Mouse (Mus musculus) neutrophil, adult 65 days (primary cell): ENCODE measurements around the gene Olfr551. TPM values are rescaled to one million over a fixed set of nuclear protein-coding genes. Genes with fewer than 3 reads are reported as not detected.

Experiments
- total RNA-seq: library from RNA; stranded (reverse); gene quantifications from 2 replicates; pipeline ENCODE4 v1.2.4, GENCODE M21; 2023

Gene Olfr551
- not detected in 2 replicates for total RNA-seq

DNA sequence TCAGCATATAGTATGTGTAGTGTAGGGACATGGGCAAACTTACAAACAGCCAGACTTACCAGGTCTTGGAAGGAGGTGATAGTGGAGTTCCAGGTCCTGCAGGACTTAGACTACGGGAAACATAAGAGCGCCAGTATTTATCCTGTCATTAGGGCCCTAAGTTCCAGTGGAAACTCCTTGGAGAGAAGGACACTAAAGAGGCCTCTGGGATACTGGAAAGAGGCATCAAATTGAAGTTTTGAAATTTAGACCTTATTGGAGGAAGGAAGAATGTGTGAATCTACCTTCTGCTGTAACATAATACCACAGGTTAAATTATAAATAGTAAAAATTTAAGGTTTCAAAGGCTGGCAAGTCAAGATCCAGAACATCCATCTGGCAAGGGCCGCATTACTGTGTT, at the start of gene Olfr551:
TSS of gene Olfr551 (minus strand) at position 101 of the 400 bp plus-strand sequence.

DNA sequence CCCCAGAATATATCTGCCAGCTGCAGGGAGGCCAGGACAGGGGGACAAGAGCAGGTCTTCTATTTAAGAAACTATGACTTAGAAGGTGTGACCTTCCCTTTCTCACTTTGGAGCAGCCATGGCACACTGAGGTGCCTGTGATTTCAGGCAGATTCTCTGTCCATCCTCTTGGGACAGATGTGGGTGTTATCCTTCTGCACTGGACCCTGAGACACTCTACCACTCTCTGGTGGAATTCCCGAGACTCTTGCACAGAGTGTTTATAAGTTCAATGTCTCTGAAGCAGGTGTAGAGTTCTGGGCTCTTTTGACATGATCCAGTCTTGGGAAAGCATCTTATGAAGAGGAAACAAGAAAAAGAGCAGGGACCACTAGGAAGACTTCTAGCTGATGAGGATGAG, 46.4 kb upstream of the Olfr551 start, which contains the start of gene Olfr554:
TSS of gene Olfr554 (plus strand) at position 301 of the 400 bp plus-strand sequence.

DNA sequence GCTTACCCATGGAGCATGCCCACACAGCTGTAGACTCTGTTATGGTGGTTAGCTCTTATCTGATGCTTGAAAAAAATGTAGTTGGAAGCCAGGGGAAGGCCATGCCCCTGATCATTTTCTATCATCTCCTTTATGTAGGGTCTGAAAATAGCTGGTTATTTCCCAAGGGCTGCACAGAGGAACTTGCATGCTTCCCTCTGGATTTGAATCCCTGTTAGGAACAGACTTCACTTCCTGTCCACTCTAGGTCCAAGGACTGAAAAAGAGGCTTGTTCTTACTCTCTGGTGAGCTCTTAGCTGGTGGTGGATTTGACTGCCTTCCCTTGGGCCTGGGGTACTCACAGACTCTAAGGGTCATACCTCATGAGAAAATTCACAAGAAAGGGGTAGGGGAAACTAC, 26.4 kb upstream of the Olfr551 start, which contains the start of gene Olfr553:
TSS of gene Olfr553 (minus strand) at position 101 of the 400 bp plus-strand sequence.

DNA sequence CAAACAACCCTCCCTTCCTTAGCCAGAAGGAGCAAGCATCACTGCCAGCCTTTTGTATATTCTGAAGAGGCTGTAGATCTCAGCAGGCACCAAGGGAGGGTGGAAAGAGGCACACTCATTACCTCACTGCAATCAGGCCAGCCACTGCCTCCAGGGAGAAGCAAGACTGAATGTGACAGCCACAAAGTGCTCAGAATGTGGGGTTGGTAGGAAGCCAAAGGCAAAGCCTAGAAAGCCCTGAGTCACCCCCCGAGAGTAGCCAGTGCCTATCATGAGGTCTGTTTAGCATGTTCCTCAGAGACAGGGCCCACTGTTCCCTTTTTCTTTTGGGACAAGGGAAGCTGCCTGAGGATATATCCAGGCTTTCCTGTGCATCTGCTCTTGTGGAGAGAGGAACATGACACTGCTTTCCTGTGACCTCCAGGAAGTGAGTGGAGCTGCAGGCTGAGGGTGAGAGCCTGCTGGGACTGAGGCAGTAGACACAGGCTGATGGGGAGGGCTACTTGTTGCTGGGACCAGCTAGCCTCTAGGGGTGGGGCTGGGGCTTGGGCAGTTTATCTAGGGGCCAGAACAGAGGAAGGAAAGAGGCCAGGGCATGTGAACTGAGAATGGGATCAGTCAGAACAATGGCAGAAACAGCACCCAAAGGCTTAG, 5.8 kb upstream of the Olfr551 start, which contains the start of gene Olfr552:
TSS of gene Olfr552 (plus strand) at position 393 of the 654 bp plus-strand sequence.

DNA sequence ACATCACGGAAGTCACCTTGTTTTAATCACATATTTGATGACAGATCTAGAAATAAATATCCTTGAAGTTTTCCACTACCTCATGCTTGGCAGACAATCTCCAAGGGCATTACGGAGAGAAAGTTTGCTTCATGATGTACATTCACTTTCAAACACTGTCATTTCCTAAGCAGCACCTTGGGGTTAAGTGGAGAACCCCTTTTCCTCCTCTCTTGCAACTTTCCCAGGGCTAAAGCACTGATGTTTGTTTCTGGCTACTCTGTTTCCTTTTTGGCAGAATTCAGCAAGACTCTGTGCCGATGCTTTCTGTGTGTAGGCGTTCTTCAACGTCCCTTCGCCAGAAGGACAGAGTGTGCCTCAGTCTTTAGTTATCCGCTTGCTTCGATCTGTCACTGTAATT, 20.5 kb downstream of the Olfr551 start, which contains the start of gene Olfr550:
TSS of gene Olfr550 (plus strand) at position 301 of the 400 bp plus-strand sequence.

DNA sequence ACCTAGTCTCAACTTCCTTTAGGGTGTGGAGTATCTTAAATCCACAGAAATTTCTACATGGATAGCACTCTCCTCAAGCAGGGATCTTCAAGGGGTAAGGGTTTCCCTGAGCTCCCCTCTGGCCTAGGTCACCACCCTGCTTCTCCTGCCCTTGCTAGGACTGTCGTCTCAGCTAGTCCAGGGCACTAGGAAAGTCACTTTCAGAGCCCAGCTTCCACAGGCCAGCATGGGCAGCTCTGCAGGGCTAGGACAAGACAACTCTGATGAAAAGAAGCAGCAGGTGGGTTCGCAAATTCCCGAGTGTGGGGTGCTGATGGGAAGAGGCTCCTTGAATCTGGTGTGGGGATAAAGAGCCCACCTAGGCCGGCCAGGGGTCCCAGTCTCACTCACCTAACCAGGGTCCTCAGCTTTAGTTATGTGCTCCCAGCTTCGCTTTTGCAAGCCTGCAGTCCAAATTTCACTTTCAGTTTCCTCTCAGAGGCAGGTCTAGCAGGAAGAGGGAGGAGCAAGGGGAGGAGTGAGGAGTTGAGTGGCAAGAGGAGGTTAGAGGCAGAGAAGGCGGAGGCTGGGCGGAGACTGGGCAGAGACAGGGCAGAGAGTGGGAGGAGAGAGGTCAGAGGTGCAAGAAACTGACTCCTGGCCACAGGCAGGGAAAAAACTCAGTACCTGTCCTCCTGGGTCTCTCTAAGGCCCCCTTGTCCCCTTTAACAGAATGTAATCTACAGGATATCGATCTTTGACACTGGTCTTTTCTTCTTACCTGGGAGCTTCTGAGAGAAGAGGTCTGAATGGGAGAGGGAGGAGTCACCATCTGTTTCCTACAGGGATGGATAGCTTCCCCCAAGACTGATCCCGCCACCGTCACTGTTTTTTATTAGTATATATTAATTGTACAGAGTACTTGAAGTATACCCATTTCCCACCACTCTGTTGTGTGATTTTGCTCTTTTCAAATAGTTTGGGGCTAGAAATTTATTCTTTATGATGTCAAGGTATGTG, 26.4 kb downstream of the Olfr551 start, which contains the start of gene Trim21:
TSS of gene Trim21 (minus strand) at position 488 of the 999 bp plus-strand sequence.

DNA sequence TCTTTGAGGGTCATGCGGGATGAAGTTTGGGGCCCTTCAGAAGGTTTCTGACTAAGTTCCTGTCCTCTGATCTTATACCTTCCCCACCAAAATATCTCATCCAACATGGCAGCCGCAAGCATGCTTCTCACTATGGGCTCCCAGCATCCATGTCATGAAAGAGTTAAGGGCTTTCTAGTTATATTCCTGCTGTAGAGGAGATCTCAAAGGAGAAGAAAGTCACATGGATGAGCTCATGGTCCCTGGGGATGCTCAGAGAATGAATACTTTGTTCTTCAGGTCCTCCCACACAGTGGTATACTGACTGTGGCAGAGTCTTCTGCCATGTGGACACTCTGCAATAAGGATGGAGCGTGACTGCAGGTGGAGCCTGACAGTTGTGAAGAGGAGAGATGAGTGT, 42.1 kb downstream of the Olfr551 start, which contains the start of gene Olfr549:
TSS of gene Olfr549 (plus strand) at position 301 of the 400 bp plus-strand sequence.

DNA sequence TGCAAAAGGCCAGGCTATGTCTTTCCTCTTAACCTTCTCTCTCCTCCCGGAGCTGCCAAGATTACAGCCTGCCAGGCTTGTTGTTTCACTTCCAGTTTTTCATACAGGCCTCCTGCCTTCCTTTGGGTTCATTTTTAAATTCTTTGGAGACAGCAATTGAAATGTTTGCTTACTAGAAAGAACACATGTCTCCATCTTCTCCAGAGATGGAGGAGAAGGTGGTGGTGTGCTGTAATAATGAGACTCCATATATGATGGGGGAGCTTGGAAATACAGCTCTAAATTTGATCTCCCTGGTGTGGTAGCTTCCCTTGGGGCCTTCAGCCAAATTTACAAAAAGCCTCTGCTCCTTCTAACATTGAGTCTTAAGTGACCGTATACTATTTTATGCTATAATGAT, 51.1 kb downstream of the Olfr551 start, which contains the start of gene Olfr548-ps1:
TSS of gene Olfr548-ps1 (plus strand) at position 301 of the 400 bp plus-strand sequence.

DNA sequence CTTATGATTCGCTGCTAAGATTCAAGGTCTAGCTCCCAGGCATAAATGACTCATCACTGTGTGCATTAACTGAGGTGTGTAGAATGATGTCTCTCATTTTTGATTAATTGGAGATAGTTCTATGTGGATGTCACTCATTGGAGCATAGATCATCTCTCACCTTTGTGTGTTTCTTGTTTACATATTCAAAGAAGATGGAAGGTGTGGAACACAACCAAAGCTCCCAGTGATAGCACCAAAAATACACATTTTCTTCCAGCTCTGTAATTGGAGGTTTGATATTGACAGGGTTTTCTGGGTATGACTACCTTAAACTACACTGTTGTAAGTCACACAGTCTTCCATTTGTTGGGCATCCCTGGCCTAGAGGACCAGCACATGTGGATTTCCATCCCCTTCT, 57.2 kb downstream of the Olfr551 start, which contains the start of gene Olfr547:
TSS of gene Olfr547 (plus strand) at position 301 of the 400 bp plus-strand sequence.

Other genes with a start within 250 kb of the Olfr551 start
- 66.2 and 90.8 TPM in 2 replicates for gene Rrm1, start 150.2 kb downstream of the Olfr551 start, total RNA-seq
- not detected in 2 replicates for gene Olfr543, start 110.2 kb downstream of the Olfr551 start, total RNA-seq
- gene Olfr544, start 103.6 kb downstream of the Olfr551 start, total RNA-seq = not detected in 2 replicates
- not detected in 2 replicates for gene Olfr545, start 92.3 kb downstream of the Olfr551 start, total RNA-seq
- gene Olfr547, start 57.1 kb downstream of the Olfr551 start, total RNA-seq = not detected in 2 replicates
- gene Olfr548-ps1, start 51.0 kb downstream of the Olfr551 start, total RNA-seq = not detected in 2 replicates
- gene Olfr549, start 42.0 kb downstream of the Olfr551 start, total RNA-seq = not detected in 2 replicates
- 15.1 and 20.6 TPM in 2 replicates for gene Trim21, start 26.4 kb downstream of the Olfr551 start, total RNA-seq
- not detected in 2 replicates for gene Olfr550, start 20.4 kb downstream of the Olfr551 start, total RNA-seq
- gene Olfr552, start 5.9 kb upstream of the Olfr551 start, total RNA-seq = 0.19 TPM in 1 of 2 replicates, not detected in the other
- not detected in 2 replicates for gene Olfr553, start 26.3 kb upstream of the Olfr551 start, total RNA-seq
- gene Olfr554, start 46.5 kb upstream of the Olfr551 start, total RNA-seq = not detected in 2 replicates
- gene Olfr555, start 66.9 kb upstream of the Olfr551 start, total RNA-seq = not detected in 2 replicates
- gene Olfr556, start 73.0 kb upstream of the Olfr551 start, total RNA-seq = not detected in 2 replicates
- 2.0 and 2.8 TPM in 2 replicates for gene Trim68, start 95.4 kb upstream of the Olfr551 start, total RNA-seq
- gene Olfr557, start 104.0 kb upstream of the Olfr551 start, total RNA-seq = not detected in 2 replicates
- not detected in 2 replicates for gene Olfr558, start 110.3 kb upstream of the Olfr551 start, total RNA-seq
- gene Olfr33, start 127.2 kb upstream of the Olfr551 start, total RNA-seq = not detected in 2 replicates
- not detected in 2 replicates for gene Olfr559, start 135.6 kb upstream of the Olfr551 start, total RNA-seq
- gene Olfr560, start 167.5 kb upstream of the Olfr551 start, total RNA-seq = not detected in 2 replicates
- gene Olfr78, start 167.6 kb upstream of the Olfr551 start, total RNA-seq = not detected in 2 replicates
- gene Olfr561, start 179.3 kb upstream of the Olfr551 start, total RNA-seq = not detected in 2 replicates
- gene Olfr564, start 211.6 kb upstream of the Olfr551 start, total RNA-seq = not detected in 2 replicates